Mouse (Mus musculus): ENCODE data around the gene Gpr173. TPM values are rescaled to one million over a fixed set of nuclear protein-coding genes. Genes with fewer than 3 reads are reported as not detected.

Gpr173 gene
- not detected for polyA plus RNA-seq (2017; shearing (Covaris generic))

GRCm38 (mm10) chrX:152368397-152369273 is at the start of gene Gpr173:
Gpr173 (minus strand) TSS chrX:152368704.

GRCm38 (mm10) chrX:152342358-152342901 is 26.1 kb downstream of the Gpr173 start, which contains the start of gene Tspyl2:
Tspyl2 (minus strand) TSS chrX:152342425.

GRCm38 (mm10) chrX:152326996-152327688 is 41.4 kb downstream of the Gpr173 start, which contains the start of gene Kantr:
Kantr (minus strand) TSS chrX:152327495.

Other genes with a start within 250 kb of the Gpr173 start
- gene Iqsec2, start 224.4 kb downstream of the Gpr173 start, polyA plus RNA-seq (2017; shearing (Covaris generic)), result 0.30 TPM
- gene Kdm5c, start 135.7 kb downstream of the Gpr173 start, polyA plus RNA-seq (2017; shearing (Covaris generic)), result 54.8 TPM
- gene Kantr, start 41.2 kb downstream of the Gpr173 start, polyA plus RNA-seq (2017; shearing (Covaris generic)), result 29.4 TPM
- gene Tspyl2, start 26.3 kb downstream of the Gpr173 start, polyA plus RNA-seq (2017; shearing (Covaris generic)), result 42.7 TPM
- not detected for gene Cldn34a, start 194.6 kb upstream of the Gpr173 start, polyA plus RNA-seq (2017; shearing (Covaris generic))